Mouse (Mus musculus) embryonic facial prominence, embryonic 11.5 days (tissue): ENCODE results near the gene Slc9a5. TPM values are rescaled to one million over a fixed set of nuclear protein-coding genes. Genes with fewer than 3 reads are reported as not detected.

ENCODE experiments used
- ATAC-seq: fragments of 200-750 bp; cut with Nextera tagmentation; replicated peaks from 2 replicates; pipeline ENCODE4 v1.8.0; 2017; ENCODE audit warnings: low read depth; ENCODE audit not compliant: insufficient number of reproducible peaks, low FRiP score, low TSS enrichment
- DNase-seq: peaks from one replicate; pipeline ENCODE4 v3.0.0-alpha.2; 2015; ENCODE audit warnings: low spot score
- H3K27ac ChIP-seq: fragments of 300-500 bp; sonication (generic); replicated peaks from 2 replicates; pipeline ENCODE4 v1.5.1; 2014; ENCODE audit warnings: mild to moderate bottlenecking, low read depth, low read length, control low read depth
- H3K27me3 ChIP-seq: fragments of 300-500 bp; sonication (generic); 2 replicates; pipeline ENCODE4 v1.6.1; 2014; ENCODE audit warnings: mild to moderate bottlenecking, low read length, moderate library complexity, mixed read lengths; ENCODE audit not compliant: control insufficient read depth, insufficient read depth
- H3K36me3 ChIP-seq: fragments of 300-500 bp; sonication (generic); replicated peaks from 2 replicates; pipeline ENCODE4 v1.6.1; 2014; ENCODE audit warnings: low read depth, mild to moderate bottlenecking, low read length, moderate library complexity, mixed read lengths; ENCODE audit not compliant: control insufficient read depth, insufficient read depth
- H3K4me1 ChIP-seq: fragments of 300-500 bp; sonication (generic); 2 replicates; pipeline ENCODE4 v1.6.1; 2014; ENCODE audit warnings: low read length, mixed read lengths; ENCODE audit not compliant: control insufficient read depth, insufficient read depth
- H3K4me2 ChIP-seq: fragments of 300-500 bp; sonication (generic); 2 replicates; pipeline ENCODE4 v1.6.1; 2014; ENCODE audit warnings: low read depth, mild to moderate bottlenecking, control low read depth, low read length, moderate library complexity
- H3K4me3 ChIP-seq: fragments of 300-500 bp; sonication (generic); 2 replicates; pipeline ENCODE4 v1.5.1; 2014; ENCODE audit warnings: low read depth, low read length, control low read depth
- H3K9ac ChIP-seq: fragments of 300-500 bp; sonication (generic); replicated peaks from 2 replicates; pipeline ENCODE4 v1.6.1; 2014; ENCODE audit warnings: mild to moderate bottlenecking, control low read depth, low read length
- H3K9me3 ChIP-seq: fragments of 300-500 bp; sonication (generic); replicated peaks from 2 replicates; pipeline ENCODE4 v1.6.1; 2016; ENCODE audit warnings: mild to moderate bottlenecking, low read length, inconsistent platforms, mixed read lengths; ENCODE audit not compliant: control insufficient read depth
- WGBS: fragments of 180-500 bp; shearing (Covaris S2); extraction: QIAGEN DNeasy Blood & Tissue Kit; methylation state at CpG from one replicate; pipeline ENCODE4 v1.1.7; 2014; 5-methylcytosine and 5-hydroxymethylcytosine counted together
- polyA plus RNA-seq: library from polyadenylated mRNA; unstranded; fragments of >200 nt; fragmentation: Nextera tagmentation; extraction: Ambion mirVana; gene quantifications from 2 replicates; pipeline ENCODE4 v1.2.1, GENCODE M21; 2014

Gene Slc9a5
- polyA plus RNA-seq, 1 experiment from 2014 or later, result 4.0 TPM

DNA sequence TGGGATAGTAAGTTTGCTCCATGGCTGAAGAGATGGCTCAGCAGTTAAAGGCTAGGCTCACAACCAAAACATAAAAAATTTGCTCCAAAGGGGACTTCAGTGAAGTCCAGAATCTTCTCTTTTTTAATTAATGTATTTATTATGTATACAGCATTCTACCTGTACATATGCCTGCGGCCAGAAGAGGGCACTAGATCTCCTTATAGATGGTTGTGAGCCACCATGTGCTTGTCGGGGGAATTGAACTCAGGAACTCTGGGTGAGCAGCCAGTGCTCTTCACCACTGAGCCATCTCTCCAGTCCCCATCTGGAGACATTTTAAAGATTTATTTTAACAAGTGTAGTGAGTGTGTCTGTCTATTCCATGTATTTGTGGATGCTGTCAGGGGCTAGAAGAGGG lies 18.5 kb downstream of the Slc9a5 start:
- WGBS, result 74% methylated on average over 2 of the region's 2 CpGs
- no peak for ATAC-seq
- H3K4me3 ChIP-seq, result no peak overlapping the region
- H3K27ac ChIP-seq, result no peak overlapping the region
- H3K36me3 ChIP-seq, result no peaks in the 10 kb centered on the region
- H3K9ac ChIP-seq, result no peak overlapping the region
- H3K4me1 ChIP-seq, result no peaks in the 10 kb centered on the region
- no peaks in the 10 kb centered on the region for H3K9me3 ChIP-seq
- H3K27me3 ChIP-seq, result no peaks in the 10 kb centered on the region
- no peak overlapping the region for H3K4me2 ChIP-seq
- DNase-seq, result no peak

- no peak for ATAC-seq
- Histone ChIP-seq H3K4me2 (no peak overlapping the region), H3K27me3 (no peaks in the 10 kb centered on the region), H3K36me3 (no peaks in the 10 kb centered on the region), H3K27ac (no peak overlapping the region), H3K9me3 (no peaks in the 10 kb centered on the region), H3K4me1 (no peaks in the 10 kb centered on the region), H3K4me3 (no peak overlapping the region), H3K9ac (no peak overlapping the region)
- no peak for DNase-seq
- WGBS, result 79% methylated on average over 8 of the region's 9 CpGs
These were observed 23.8 kb downstream of the Slc9a5 start for GRCm38 (mm10) chr8:105372473-105372872.

- Histone ChIP-seq H3K4me3 (no peak within 1 kb of the TSS), H3K4me2 (no peak within 1 kb of the TSS), H3K9me3 (no peaks in the 10 kb centered on the region), H3K4me1 (no peaks in the 10 kb centered on the region), H3K9ac (no peak within 1 kb of the TSS), H3K27me3 (no peaks in the 10 kb centered on the region), H3K36me3 (no peaks in the 10 kb centered on the region), H3K27ac (no peak within 1 kb of the TSS)
- no peak for ATAC-seq
- 62% methylated on average over 2 of the region's 2 CpGs for WGBS
- no peak for DNase-seq
These were observed 24.4 kb downstream of the Slc9a5 start, which contains the start of gene Plekhg4 for GRCm38 (mm10) chr8:105373032-105373431. TSS of gene Plekhg4 (plus strand) at chr8:105373274.

DNA sequence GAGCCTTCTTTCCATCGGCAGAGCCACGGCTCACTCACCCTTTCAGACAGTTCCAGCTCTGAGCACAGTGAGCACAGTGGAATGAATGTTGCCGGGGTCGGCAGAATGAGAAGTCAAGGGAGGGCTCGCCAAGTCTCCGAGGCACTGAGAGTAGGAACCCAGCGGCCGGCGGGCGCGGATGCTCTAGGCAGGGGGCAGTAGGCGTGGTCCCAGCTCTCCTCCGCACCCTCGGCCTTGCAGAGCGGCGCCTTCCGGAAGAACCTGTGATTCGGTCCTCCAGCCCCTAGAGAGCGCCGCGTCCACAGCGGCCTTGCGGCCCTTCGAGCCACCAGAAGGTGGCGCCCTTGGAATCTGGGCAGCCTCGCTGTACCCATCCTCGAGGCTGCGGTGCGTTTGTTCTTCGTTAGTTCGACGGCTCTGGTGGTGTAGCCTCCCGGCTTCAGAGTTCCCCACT lies 25.9 kb downstream of the Slc9a5 start:
- DNase-seq (peak; percentile 50), ATAC-seq (peak; percentile 1; the same call in 1 of the 2 replicates)
- Histone ChIP-seq H3K4me3 (no peak overlapping the region), H3K27me3 (no peaks in the 10 kb centered on the region), H3K4me2 (peak overlapping the region; percentile 21), H3K27ac (no peak overlapping the region), H3K36me3 (no peaks in the 10 kb centered on the region), H3K4me1 (no peaks in the 10 kb centered on the region), H3K9me3 (no peaks in the 10 kb centered on the region), H3K9ac (no peak overlapping the region)
- 25% methylated on average over 31 of the region's 33 CpGs for WGBS

DNA sequence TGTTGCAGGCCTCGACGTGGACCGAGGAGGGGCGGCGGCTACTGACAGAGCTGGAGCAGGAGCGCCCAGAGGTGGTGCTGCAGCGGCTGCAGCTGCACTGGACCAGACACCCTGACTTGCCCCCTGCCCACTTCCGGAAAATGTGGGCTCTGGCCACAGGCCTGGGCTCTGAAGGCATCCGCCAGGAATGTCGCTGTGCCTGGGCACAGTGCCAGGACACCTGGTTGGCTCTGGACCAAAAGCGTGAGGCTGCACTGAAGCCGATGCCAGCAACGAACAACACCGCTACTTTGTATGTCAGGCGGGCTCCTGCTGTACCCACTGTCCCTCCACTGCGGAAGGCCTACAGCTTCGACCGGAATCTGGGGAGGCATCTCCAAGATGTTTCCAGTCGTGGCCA lies 30.0 kb downstream of the Slc9a5 start:
- H3K9ac ChIP-seq, result 0 out of 2 replicates have a peak overlapping the region, but pooled peaks have one; percentile 4
- 77% methylated on average over 19 of the region's 19 CpGs for WGBS
- no peaks in the 10 kb centered on the region for H3K4me1 ChIP-seq
- ATAC-seq, result no peak
- no peak overlapping the region for H3K4me3 ChIP-seq
- no peaks in the 10 kb centered on the region for H3K9me3 ChIP-seq
- H3K27ac ChIP-seq, result no peak overlapping the region
- no peaks in the 10 kb centered on the region for H3K36me3 ChIP-seq
- H3K27me3 ChIP-seq, result no peaks in the 10 kb centered on the region
- no peak for DNase-seq
- no peak overlapping the region for H3K4me2 ChIP-seq

- Histone ChIP-seq H3K9ac (no peak overlapping the region), H3K4me3 (no peak overlapping the region), H3K27ac (no peak overlapping the region), H3K36me3 (no peaks in the 10 kb centered on the region), H3K4me1 (no peaks in the 10 kb centered on the region), H3K4me2 (no peak overlapping the region), H3K27me3 (no peaks in the 10 kb centered on the region), H3K9me3 (no peaks in the 10 kb centered on the region)
- DNase-seq, result no peak
- 78% methylated on average over 12 of the region's 12 CpGs for WGBS
- ATAC-seq, result no peak
These were observed 31.7 kb downstream of the Slc9a5 start for GRCm38 (mm10) chr8:105380308-105380707.

GRCm38 (mm10) chr8:105384070-105384469 lies 35.4 kb downstream of the Slc9a5 start:
- H3K9ac ChIP-seq, result no peak overlapping the region
- no peaks in the 10 kb centered on the region for H3K4me1 ChIP-seq
- H3K36me3 ChIP-seq, result no peaks in the 10 kb centered on the region
- H3K27me3 ChIP-seq, result no peaks in the 10 kb centered on the region
- no peak overlapping the region for H3K27ac ChIP-seq
- ATAC-seq, result no peak
- 97% methylated on average over 2 of the region's 2 CpGs for WGBS
- no peak overlapping the region for H3K4me2 ChIP-seq
- H3K4me3 ChIP-seq, result no peak overlapping the region
- H3K9me3 ChIP-seq, result no peaks in the 10 kb centered on the region
- DNase-seq, result no peak

- 69% methylated on average over 1 of the region's 1 CpGs for WGBS
- H3K36me3 ChIP-seq, result no peaks in the 10 kb centered on the region
- no peaks in the 10 kb centered on the region for H3K9me3 ChIP-seq
- no peaks in the 10 kb centered on the region for H3K4me1 ChIP-seq
- no peak for DNase-seq
- no peak for ATAC-seq
- H3K4me2 ChIP-seq, result no peak overlapping the region
- no peak overlapping the region for H3K9ac ChIP-seq
- no peaks in the 10 kb centered on the region for H3K27me3 ChIP-seq
- no peak overlapping the region for H3K27ac ChIP-seq
- H3K4me3 ChIP-seq, result no peak overlapping the region
These were observed 38.5 kb downstream of the Slc9a5 start for GRCm38 (mm10) chr8:105387151-105387550.
